Mouse (Mus musculus): ENCODE measurements around the gene Cyp24a1. TPM values are rescaled to one million over a fixed set of nuclear protein-coding genes. Genes with fewer than 3 reads are reported as not detected.

Gene Cyp24a1
- polyA plus RNA-seq, 1 experiment from 2014 or later, result not detected

GRCm38 (mm10) chr2:170450933-170451332, 46.0 kb downstream of the Cyp24a1 start:
- no peak overlapping the region for H3K9ac ChIP-seq (ENCODE audit: low read depth, low read length)
- no peaks in the 10 kb centered on the region for H3K27me3 ChIP-seq (replicated peaks; ENCODE audit: control insufficient read depth, insufficient read depth, low read length)
- no peaks in the 10 kb centered on the region for H3K4me1 ChIP-seq (replicated peaks; ENCODE audit: control insufficient read depth, insufficient read depth, low read length)
- peak; percentile 60 for ATAC-seq
- H3K9me3 ChIP-seq (ENCODE audit: control insufficient read depth), result no peaks in the 10 kb centered on the region
- no peak overlapping the region for H3K4me3 ChIP-seq (ENCODE audit: low read depth, low read length)
- peak overlapping the region; percentile 49 for H3K4me2 ChIP-seq (replicated peaks; ENCODE audit: low read depth)
- no peak overlapping the region for H3K27ac ChIP-seq (ENCODE audit: low read depth, low read length)
- WGBS, result 3% methylated on average over 9 of the region's 9 CpGs
- H3K36me3 ChIP-seq (ENCODE audit: control insufficient read depth, insufficient read depth), result no peaks in the 10 kb centered on the region
- TF ChIP-seq CTCF (IDR thresholded peaks at IDR 0.05; ENCODE audit: low read depth), result peak; percentile 88

GRCm38 (mm10) chr2:170447651-170448050, 49.3 kb downstream of the Cyp24a1 start:
- no peaks in the 10 kb centered on the region for H3K4me1 ChIP-seq (replicated peaks; ENCODE audit: control insufficient read depth, insufficient read depth, low read length)
- no peak overlapping the region for H3K9ac ChIP-seq (ENCODE audit: low read depth, low read length)
- no peaks in the 10 kb centered on the region for H3K27me3 ChIP-seq (replicated peaks; ENCODE audit: control insufficient read depth, insufficient read depth, low read length)
- no peak for ATAC-seq
- no peaks in the 10 kb centered on the region for H3K36me3 ChIP-seq (ENCODE audit: control insufficient read depth, insufficient read depth)
- no peaks in the 10 kb centered on the region for H3K9me3 ChIP-seq (ENCODE audit: control insufficient read depth)
- H3K4me2 ChIP-seq (replicated peaks; ENCODE audit: low read depth), result no peak overlapping the region
- no peak overlapping the region for H3K27ac ChIP-seq (ENCODE audit: low read depth, low read length)
- 82% methylated on average over 10 of the region's 10 CpGs for WGBS
- H3K4me3 ChIP-seq (ENCODE audit: low read depth, low read length), result no peak overlapping the region
- no peak for TF ChIP-seq CTCF (IDR thresholded peaks at IDR 0.05; ENCODE audit: low read depth)

- no peaks in the 10 kb centered on the region for H3K9me3 ChIP-seq (ENCODE audit: control insufficient read depth)
- no peak overlapping the region for H3K4me2 ChIP-seq (replicated peaks; ENCODE audit: low read depth)
- H3K4me1 ChIP-seq (replicated peaks; ENCODE audit: control insufficient read depth, insufficient read depth, low read length), result no peaks in the 10 kb centered on the region
- no peaks in the 10 kb centered on the region for H3K27me3 ChIP-seq (replicated peaks; ENCODE audit: control insufficient read depth, insufficient read depth, low read length)
- no peak for TF ChIP-seq CTCF (IDR thresholded peaks at IDR 0.05; ENCODE audit: low read depth)
- no peak overlapping the region for H3K9ac ChIP-seq (ENCODE audit: low read depth, low read length)
- ATAC-seq, result peak; percentile 39; the same call in 1 of the 2 replicates
- H3K4me3 ChIP-seq (ENCODE audit: low read depth, low read length), result no peak overlapping the region
- WGBS, result 41% methylated on average over 5 of the region's 5 CpGs
- H3K27ac ChIP-seq (ENCODE audit: low read depth, low read length), result no peak overlapping the region
- no peaks in the 10 kb centered on the region for H3K36me3 ChIP-seq (ENCODE audit: control insufficient read depth, insufficient read depth)
Measured at GRCm38 (mm10) chr2:170446843-170447383, 50.0 kb downstream of the Cyp24a1 start.

GRCm38 (mm10) chr2:170445861-170446260, 51.1 kb downstream of the Cyp24a1 start:
- H3K9me3 ChIP-seq (ENCODE audit: control insufficient read depth), result no peaks in the 10 kb centered on the region
- no peak overlapping the region for H3K27ac ChIP-seq (ENCODE audit: low read depth, low read length)
- H3K9ac ChIP-seq (ENCODE audit: low read depth, low read length), result no peak overlapping the region
- H3K4me1 ChIP-seq (replicated peaks; ENCODE audit: control insufficient read depth, insufficient read depth, low read length), result no peaks in the 10 kb centered on the region
- no peak overlapping the region for H3K4me3 ChIP-seq (ENCODE audit: low read depth, low read length)
- no peaks in the 10 kb centered on the region for H3K27me3 ChIP-seq (replicated peaks; ENCODE audit: control insufficient read depth, insufficient read depth, low read length)
- H3K36me3 ChIP-seq (ENCODE audit: control insufficient read depth, insufficient read depth), result no peaks in the 10 kb centered on the region
- ATAC-seq, result no peak
- WGBS, result 68% methylated on average over 5 of the region's 5 CpGs
- no peak overlapping the region for H3K4me2 ChIP-seq (replicated peaks; ENCODE audit: low read depth)
- no peak for TF ChIP-seq CTCF (IDR thresholded peaks at IDR 0.05; ENCODE audit: low read depth)

- Histone ChIP-seq H3K4me2 (replicated peaks; ENCODE audit: low read depth) (no peak overlapping the region), H3K9me3 (ENCODE audit: control insufficient read depth) (no peaks in the 10 kb centered on the region), H3K27me3 (replicated peaks; ENCODE audit: control insufficient read depth, insufficient read depth, low read length) (no peaks in the 10 kb centered on the region), H3K4me3 (ENCODE audit: low read depth, low read length) (no peak overlapping the region), H3K4me1 (replicated peaks; ENCODE audit: control insufficient read depth, insufficient read depth, low read length) (no peaks in the 10 kb centered on the region), H3K36me3 (ENCODE audit: control insufficient read depth, insufficient read depth) (no peaks in the 10 kb centered on the region), H3K9ac (ENCODE audit: low read depth, low read length) (no peak overlapping the region), H3K27ac (ENCODE audit: low read depth, low read length) (no peak overlapping the region)
- ATAC-seq, result no peak
- peak; percentile 62 for TF ChIP-seq CTCF (IDR thresholded peaks at IDR 0.05; ENCODE audit: low read depth)
- 75% methylated on average over 3 of the region's 3 CpGs for WGBS
Measured at GRCm38 (mm10) chr2:170442535-170442934, 54.4 kb downstream of the Cyp24a1 start.

- no peak for TF ChIP-seq CTCF (IDR thresholded peaks at IDR 0.05; ENCODE audit: low read depth)
- H3K9me3 ChIP-seq (ENCODE audit: control insufficient read depth), result no peaks in the 10 kb centered on the region
- no peak overlapping the region for H3K27ac ChIP-seq (ENCODE audit: low read depth, low read length)
- H3K27me3 ChIP-seq (replicated peaks; ENCODE audit: control insufficient read depth, insufficient read depth, low read length), result no peaks in the 10 kb centered on the region
- H3K4me3 ChIP-seq (ENCODE audit: low read depth, low read length), result no peak overlapping the region
- no peak overlapping the region for H3K9ac ChIP-seq (ENCODE audit: low read depth, low read length)
- no peak overlapping the region for H3K4me2 ChIP-seq (replicated peaks; ENCODE audit: low read depth)
- WGBS, result 50% methylated on average over 13 of the region's 13 CpGs
- H3K4me1 ChIP-seq (replicated peaks; ENCODE audit: control insufficient read depth, insufficient read depth, low read length), result no peaks in the 10 kb centered on the region
- H3K36me3 ChIP-seq (ENCODE audit: control insufficient read depth, insufficient read depth), result no peaks in the 10 kb centered on the region
- no peak for ATAC-seq
Measured at GRCm38 (mm10) chr2:170438782-170439181, 58.2 kb downstream of the Cyp24a1 start.

- Histone ChIP-seq H3K4me3 (ENCODE audit: low read depth, low read length) (no peak overlapping the region), H3K9me3 (ENCODE audit: control insufficient read depth) (no peaks in the 10 kb centered on the region), H3K4me1 (replicated peaks; ENCODE audit: control insufficient read depth, insufficient read depth, low read length) (no peaks in the 10 kb centered on the region), H3K9ac (ENCODE audit: low read depth, low read length) (no peak overlapping the region), H3K27me3 (replicated peaks; ENCODE audit: control insufficient read depth, insufficient read depth, low read length) (no peaks in the 10 kb centered on the region), H3K36me3 (ENCODE audit: control insufficient read depth, insufficient read depth) (no peaks in the 10 kb centered on the region), H3K4me2 (replicated peaks; ENCODE audit: low read depth) (no peak overlapping the region), H3K27ac (ENCODE audit: low read depth, low read length) (no peak overlapping the region)
- TF ChIP-seq CTCF (IDR thresholded peaks at IDR 0.05; ENCODE audit: low read depth), result no peak
- 74% methylated on average over 4 of the region's 4 CpGs for WGBS
- no peak for ATAC-seq
Measured at GRCm38 (mm10) chr2:170436204-170436603, 60.7 kb downstream of the Cyp24a1 start.

Other genes with a start within 250 kb of the Cyp24a1 start
- 4.7 and 5.6 TPM in 2 replicates for gene Bcas1, start 69.3 kb downstream of the Cyp24a1 start, polyA plus RNA-seq (2015; fragmentation: Nextera tagmentation; extraction: Ambion mirVana)
- 54.6 and 58.3 TPM in 2 replicates for gene Pfdn4, start 717 bp downstream of the Cyp24a1 start, polyA plus RNA-seq (2015; fragmentation: Nextera tagmentation; extraction: Ambion mirVana)
- not detected in 2 replicates for gene 4930470P17Rik, start 104.9 kb upstream of the Cyp24a1 start, polyA plus RNA-seq (2015; fragmentation: Nextera tagmentation; extraction: Ambion mirVana)
- gene Dok5, start 234.7 kb upstream of the Cyp24a1 start, polyA plus RNA-seq (2015; fragmentation: Nextera tagmentation; extraction: Ambion mirVana), result 0.63 and 0.78 TPM in 2 replicates